Mouse (Mus musculus): ENCODE data around the gene Adamtsl1.

DNA sequence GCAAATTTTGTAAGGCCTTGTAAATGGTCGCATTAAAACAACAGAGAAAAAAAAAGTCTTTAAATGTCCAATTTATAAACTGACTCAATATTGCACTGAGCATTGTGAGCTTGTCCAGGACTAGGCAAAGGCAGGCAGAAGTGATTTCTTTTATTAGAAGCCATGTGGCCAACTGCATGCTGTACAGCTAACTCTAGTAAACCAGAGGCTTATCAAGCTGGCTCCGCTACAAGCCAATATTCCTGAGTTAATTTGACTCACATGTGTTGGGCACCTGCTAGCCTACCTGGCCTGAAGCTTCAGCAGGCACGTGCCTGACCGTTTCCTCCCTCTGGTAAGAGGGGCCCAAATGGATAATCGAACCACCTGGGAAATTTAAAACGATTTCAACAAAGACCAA, 881.7 kb downstream of the Adamtsl1 start:
- TF ChIP-seq CTCF (IDR thresholded peaks at IDR 0.05; ENCODE audit: control insufficient read depth, insufficient read depth, insufficient read length) = no peak
- no peak for TF ChIP-seq MAX (IDR thresholded peaks at IDR 0.05)
- TF ChIP-seq CEBPB (IDR thresholded peaks at IDR 0.05; ENCODE audit: low read depth) = no peak
- no peak for TF ChIP-seq MYOD1 (IDR thresholded peaks at IDR 0.05; ENCODE audit: control insufficient read depth, insufficient read length, low read depth)
